19 mouse cellular contexts compared by ENCODE assay signal in genomic region chr3:144375725-144376412, GRCm38 (mm10).
DNase-seq lines count a peak whose midpoint lies in the region; ATAC-seq and TF ChIP-seq lines count a peak whose summit lies in the region.
"Had no signal": no experiment of that assay in that cellular context is flagged by ENCODE, and none has a peak within 500 bp of the region (broad histone marks: within the 10 kb centered on the region; RNA-seq: fewer than 3 reads in every experiment).

No protein-coding gene starts in this region.

- TF ChIP-seq EP300 in CH12.LX (IDR thresholded peaks at IDR 0.05; ENCODE audit: low read length): peak; percentile 93

- H3K4me1 ChIP-seq in CH12.LX (ENCODE audit: control insufficient read depth in 1 of 2, insufficient read depth in 2 of 2): peaks cover 26 to 73% of the 10 kb centered on the region in 2 experiments
- H3K4me1 ChIP-seq in intestine, embryonic 15.5 days (replicated peaks): no peaks in the 10 kb centered on the region
- H3K4me1 ChIP-seq in midbrain, embryonic 10.5 days: peaks cover 31% of the 10 kb centered on the region

- H3K9ac ChIP-seq in CH12.LX (ENCODE audit: insufficient read depth, low read depth): peak overlapping the region; percentile 18
- H3K9ac ChIP-seq in intestine, embryonic 15.5 days: no peak overlapping the region
- H3K9ac ChIP-seq: embryonic facial prominence, embryonic 13.5 days; forebrain, embryonic 12.5 days; heart, embryonic 13.5 days; hindbrain, embryonic 15.5 days had no signal

- H3K9me3 ChIP-seq in CH12.LX (replicated peaks; ENCODE audit: low read length): no peaks in the 10 kb centered on the region
- H3K9me3 ChIP-seq in intestine, embryonic 15.5 days: no peaks in the 10 kb centered on the region
- no peaks in the 10 kb centered on the region for H3K9me3 ChIP-seq in midbrain, embryonic 10.5 days (replicated peaks)
- H3K9me3 ChIP-seq: embryonic facial prominence, embryonic 13.5 days; forebrain, embryonic 12.5 days; heart, embryonic 13.5 days; hindbrain, embryonic 15.5 days had no signal

- TF ChIP-seq RAD21 in CH12.LX (IDR thresholded peaks at IDR 0.05; ENCODE audit: low read depth, low read length): no peak; the same call in 1 of the 2 replicates

- H3K27ac ChIP-seq in CH12.LX (ENCODE audit: insufficient read depth, low read depth): peak overlapping the region; percentile 88
- H3K27ac ChIP-seq in intestine, embryonic 15.5 days: no peak overlapping the region
- H3K27ac ChIP-seq in midbrain, embryonic 10.5 days (replicated peaks): no peak overlapping the region
- H3K27ac ChIP-seq: forebrain, embryonic 12.5 days; heart, embryonic 13.5 days; hindbrain, embryonic 15.5 days had no signal

- H3K79me2 ChIP-seq in CH12.LX (replicated peaks; ENCODE audit: control insufficient read depth, extremely low read depth, insufficient read depth, poor library complexity, severe bottlenecking): no peaks in the 10 kb centered on the region

- H3K27me3 ChIP-seq in CH12.LX (replicated peaks): no peaks in the 10 kb centered on the region
- no peaks in the 10 kb centered on the region for H3K27me3 ChIP-seq in intestine, embryonic 15.5 days (replicated peaks)
- no peaks in the 10 kb centered on the region for H3K27me3 ChIP-seq in midbrain, embryonic 10.5 days (ENCODE audit: low read depth, poor library complexity, severe bottlenecking)
- H3K27me3 ChIP-seq: heart, embryonic 13.5 days; hindbrain, embryonic 15.5 days had no signal

- no peak overlapping the region for H3K4me3 ChIP-seq in CH12.LX (replicated peaks in 1 of 3; ENCODE audit: low read depth in 2 of 3, low read length in 2 of 3, poor library complexity in 1 of 3)
- no peak overlapping the region for H3K4me3 ChIP-seq in intestine, embryonic 15.5 days (replicated peaks)
- no peak overlapping the region for H3K4me3 ChIP-seq in midbrain, embryonic 10.5 days
- H3K4me3 ChIP-seq: embryonic facial prominence, embryonic 13.5 days; forebrain, embryonic 12.5 days; heart, embryonic 13.5 days; hindbrain, embryonic 15.5 days had no signal

- in situ Hi-C loops in CH12.LX (cut with MboI; ENCODE audit: low pct_ligation_motif_present, low pct_unique_long_range_greater_than_20kb, low sequenced_read_pairs): loop anchor here (10.0 to 25.0 kb wide), 2 partner anchors 171 to 764 kb away; partner anchors contain the start of gene Lmo4

- ATAC-seq in intestine, embryonic 15.5 days: peak; percentile 83
- peak; percentile 40 for ATAC-seq in megakaryocyte progenitor cell, adult 5-6 weeks (replicated peaks; ENCODE audit: poor library complexity)
- ATAC-seq: forebrain, embryonic 16.5 days had no signal

- WGBS in intestine, embryonic 15.5 days: 66% methylated on average over 12 of the region's 12 CpGs
- WGBS in midbrain, embryonic 10.5 days: 91% methylated on average over 12 of the region's 12 CpGs

- H3K4me2 ChIP-seq in CH12.LX (ENCODE audit: insufficient read depth, low read depth, poor library complexity, severe bottlenecking): peak overlapping the region; percentile 37
- H3K4me2 ChIP-seq in intestine, embryonic 15.5 days (replicated peaks): no peak overlapping the region
- H3K4me2 ChIP-seq: embryonic facial prominence, embryonic 13.5 days; forebrain, embryonic 12.5 days; heart, embryonic 13.5 days; hindbrain, embryonic 15.5 days had no signal

- peak; percentile 65 for TF ChIP-seq POLR2A in CH12.LX (IDR thresholded peaks at IDR 0.05; ENCODE audit: low read depth, low read length)

- dilution Hi-C loops in CH12.LX (cut with MboI; ENCODE audit: extremely low pct_ligation_motif_present, extremely low pct_unique_long_range_greater_than_20kb, low sequenced_read_pairs): no loop called here

- TF ChIP-seq CTCF in CH12.LX (conservative IDR thresholded peaks at IDR 0.05 in 1 of 2, IDR thresholded peaks at IDR 0.05 in 1 of 2; ENCODE audit: low read depth in 2 of 2, low read length in 2 of 2): no peak

- DNase-seq in heart, adult 11 months: peak; percentile 85
- no peak for DNase-seq in heart, adult 18-20 months
- DNase-seq in CH12.LX (ENCODE audit: extremely low read depth): peak; percentile 94
- DNase-seq in layer of hippocampus, adult 8-10 months (ENCODE audit: low spot score in 2 of 2): no peak
- no peak for DNase-seq in retina, postnatal 1 day
- no peak for DNase-seq in midbrain, embryonic 10.5 days (ENCODE audit: low spot score)
- DNase-seq: adrenal gland, adult 8-10 months; adrenal gland, postnatal 36 days; cerebellum, adult 2 months; cerebellum, postnatal 10 days; gastrocnemius, postnatal 36 days; heart, postnatal 36 days had no signal

- no peaks in the 10 kb centered on the region for H3K36me3 ChIP-seq in CH12.LX (replicated peaks in 1 of 2; ENCODE audit: control insufficient read depth in 1 of 2, insufficient read depth in 1 of 2, low read length in 1 of 2)
- H3K36me3 ChIP-seq in intestine, embryonic 15.5 days: no peaks in the 10 kb centered on the region
- H3K36me3 ChIP-seq in midbrain, embryonic 10.5 days: no peaks in the 10 kb centered on the region
- H3K36me3 ChIP-seq: embryonic facial prominence, embryonic 13.5 days; forebrain, embryonic 12.5 days; heart, embryonic 13.5 days; hindbrain, embryonic 15.5 days had no signal

TF ChIP-seq in CH12.LX, 34 proteins besides CTCF, POLR2A, EP300 and RAD21:
- TF ChIP-seq ZC3H11A (IDR thresholded peaks at IDR 0.05; ENCODE audit: low read depth, low read length): no peak
- TF ChIP-seq GABPA (IDR thresholded peaks at IDR 0.05; ENCODE audit: insufficient replicate concordance, low read depth, low read length): peak; percentile 30; the same call in 1 of the 2 replicates
- TF ChIP-seq JUND (conservative IDR thresholded peaks at IDR 0.05; ENCODE audit: low read depth, low read length): peak; percentile 74
- peak; percentile 82 for TF ChIP-seq MEF2A (IDR thresholded peaks at IDR 0.05; ENCODE audit: borderline replicate concordance, low read depth, low read length)
- TF ChIP-seq TBP (conservative IDR thresholded peaks at IDR 0.05; ENCODE audit: low read depth, low read length): no peak
- peak; percentile 11; the same call in 1 of the 2 replicates for TF ChIP-seq JUN (IDR thresholded peaks at IDR 0.05; ENCODE audit: insufficient read depth, low read depth, low read length)
- TF ChIP-seq BHLHE40 (IDR thresholded peaks at IDR 0.05; ENCODE audit: low read depth, low read length): peak; percentile 89
- no peak for TF ChIP-seq NELFE (IDR thresholded peaks at IDR 0.05; ENCODE audit: low read depth, low read length)
- peak; percentile 17; the same call in 1 of the 2 replicates for TF ChIP-seq CHD2 (IDR thresholded peaks at IDR 0.05; ENCODE audit: low read length)
- no peak for TF ChIP-seq SMC3 (IDR thresholded peaks at IDR 0.05; ENCODE audit: low read depth, low read length)
- no peak for TF ChIP-seq MXI1 (IDR thresholded peaks at IDR 0.05; ENCODE audit: low read depth, low read length)
- peak; percentile 93 for TF ChIP-seq MYC (IDR thresholded peaks at IDR 0.05; ENCODE audit: low read depth, low read length)
- peak; percentile 66 for TF ChIP-seq ELF1 (IDR thresholded peaks at IDR 0.05; ENCODE audit: low read depth, low read length)
- peak; percentile 90 for TF ChIP-seq ETS1 (conservative IDR thresholded peaks at IDR 0.05; ENCODE audit: low read depth, low read length)
- TF ChIP-seq IRF4 (IDR thresholded peaks at IDR 0.05; ENCODE audit: low read depth, low read length): peak; percentile 71
- TF ChIP-seq CHD1 (IDR thresholded peaks at IDR 0.05; ENCODE audit: low read depth, low read length): no peak
- peak; percentile 88 for TF ChIP-seq SIN3A (IDR thresholded peaks at IDR 0.05; ENCODE audit: low read length)
- TF ChIP-seq RCOR1 (conservative IDR thresholded peaks at IDR 0.05; ENCODE audit: low read depth, low read length): peak; percentile 88
- no peak for TF ChIP-seq UBTF (IDR thresholded peaks at IDR 0.05; ENCODE audit: low read depth, low read length)
- 0 out of 2 replicates have a peak, but pooled peaks have one; percentile 57 for TF ChIP-seq MAFK (IDR thresholded peaks at IDR 0.05; ENCODE audit: insufficient replicate concordance, low read length)
- peak; percentile 61 for TF ChIP-seq MAX (IDR thresholded peaks at IDR 0.05; ENCODE audit: low read length)
- TF ChIP-seq NRF1 (IDR thresholded peaks at IDR 0.05; ENCODE audit: low read depth, low read length): peak; percentile 44
- TF ChIP-seq TCF12 (IDR thresholded peaks at IDR 0.05; ENCODE audit: low read depth, low read length): peak; percentile 91

Comparison
In these comparisons a context has a peak if more than half of its experiments do, and no peak if none do; other contexts are left out.
1. DNase-seq: peak in heart, adult 11 months (single experiment) and CH12.LX (single experiment); none in heart, adult 18-20 months (0 of 2), layer of hippocampus, adult 8-10 months (0 of 2), retina, postnatal 1 day (single experiment) and midbrain, embryonic 10.5 days (single experiment).